In genomic region chr5:66034375-66035195, GRCm38 (mm10) we compare ENCODE assay signal across 17 mouse cellular contexts. TPM values are rescaled to one million over a fixed set of nuclear protein-coding genes. Genes with fewer than 3 reads are reported as not detected.
A peak's percentile ranks its signal among the peaks of the same experiment; 100 is the strongest.
DNase-seq lines count a peak whose midpoint lies in the region; ATAC-seq and TF ChIP-seq lines count a peak whose summit lies in the region.
"Had no signal": no experiment of that assay in that cellular context is flagged by ENCODE, and none has a peak within 500 bp of the region (broad histone marks: within the 10 kb centered on the region; RNA-seq: fewer than 3 reads in every experiment).

No protein-coding gene starts in this region.

- H3K27ac ChIP-seq in embryonic facial prominence, embryonic 10.5 days (replicated peaks), result no peak overlapping the region
- peak overlapping the region; percentile 47; the same call in 1 of the 2 replicates for H3K27ac ChIP-seq in kidney, embryonic 14.5 days (ENCODE audit: low read depth, low read length)
- H3K27ac ChIP-seq in stomach, postnatal 0 days (replicated peaks), result no peak overlapping the region
- H3K27ac ChIP-seq: liver, embryonic 13.5 days had no signal

- no peak overlapping the region for H3K9ac ChIP-seq in kidney, embryonic 14.5 days (ENCODE audit: low read depth, low read length)
- H3K9ac ChIP-seq in stomach, postnatal 0 days (ENCODE audit: low read length), result no peak overlapping the region
- H3K9ac ChIP-seq: liver, embryonic 13.5 days had no signal

- TF ChIP-seq CTCF in stomach, postnatal 0 days (IDR thresholded peaks at IDR 0.05; ENCODE audit: low read depth), result no peak

- H3K4me2 ChIP-seq in kidney, embryonic 14.5 days (replicated peaks; ENCODE audit: low read depth, low read length), result no peak overlapping the region
- no peak overlapping the region for H3K4me2 ChIP-seq in stomach, postnatal 0 days (replicated peaks; ENCODE audit: low read depth)
- H3K4me2 ChIP-seq: liver, embryonic 13.5 days had no signal

- intact Hi-C loops in left cerebral cortex, postnatal 4 days (cut with DNase I), result no loop called here

- 59% methylated on average over 14 of the region's 14 CpGs for WGBS in embryonic facial prominence, embryonic 10.5 days
- WGBS in kidney, embryonic 14.5 days, result 46% methylated on average over 14 of the region's 14 CpGs
- WGBS in stomach, postnatal 0 days, result 41% methylated on average over 14 of the region's 14 CpGs

- H3K27me3 ChIP-seq in embryonic facial prominence, embryonic 10.5 days (replicated peaks; ENCODE audit: low read depth, poor library complexity, severe bottlenecking), result no peaks in the 10 kb centered on the region
- H3K27me3 ChIP-seq in kidney, embryonic 14.5 days (ENCODE audit: control insufficient read depth, insufficient read depth, low read length), result no peaks in the 10 kb centered on the region
- no peaks in the 10 kb centered on the region for H3K27me3 ChIP-seq in stomach, postnatal 0 days (ENCODE audit: control insufficient read depth, insufficient read depth, low read length)
- H3K27me3 ChIP-seq: liver, embryonic 13.5 days had no signal

- H3K4me1 ChIP-seq in embryonic facial prominence, embryonic 10.5 days, result peaks cover 13% of the 10 kb centered on the region; the same call in 1 of the 2 replicates
- H3K4me1 ChIP-seq in kidney, embryonic 14.5 days (ENCODE audit: control insufficient read depth, insufficient read depth, low read length), result peaks cover 10% of the 10 kb centered on the region; the same call in 1 of the 2 replicates
- no peaks in the 10 kb centered on the region; the same call in 1 of the 2 replicates for H3K4me1 ChIP-seq in stomach, postnatal 0 days (replicated peaks; ENCODE audit: control insufficient read depth, insufficient read depth)

- DNase-seq in left cerebral cortex, postnatal 4 days, result peak; percentile 17
- DNase-seq in left cerebral cortex, adult 18-20 months (ENCODE audit: low spot score in 2 of 2), result no peak
- DNase-seq in embryonic facial prominence, embryonic 10.5 days (ENCODE audit: low spot score), result peak; percentile 16
- no peak for DNase-seq in stomach, postnatal 0 days (ENCODE audit: low spot score)
- DNase-seq in cerebellum, adult 11 months, result no peak
- no peak for DNase-seq in liver
- no peak for DNase-seq in cerebellum, adult 8-10 months
- DNase-seq: adrenal gland, postnatal 25 days; heart, adult 18-20 months; heart, postnatal 10 days; liver, embryonic 13.5 days; lung, postnatal 10 days; right cerebral cortex, postnatal 4 days; thymus, postnatal 14 days had no signal

- no peaks in the 10 kb centered on the region for H3K9me3 ChIP-seq in embryonic facial prominence, embryonic 10.5 days
- no peaks in the 10 kb centered on the region for H3K9me3 ChIP-seq in kidney, embryonic 14.5 days (ENCODE audit: control insufficient read depth, low read length)
- no peaks in the 10 kb centered on the region for H3K9me3 ChIP-seq in stomach, postnatal 0 days (ENCODE audit: control insufficient read depth, low read length)
- H3K9me3 ChIP-seq: liver, embryonic 13.5 days had no signal

- peak; percentile 24; the same call in 1 of the 2 replicates for ATAC-seq in kidney, embryonic 14.5 days (ENCODE audit: low FRiP score, low TSS enrichment)
- ATAC-seq in stomach, postnatal 0 days (ENCODE audit: low FRiP score, low TSS enrichment), result peak; percentile 56; the same call in 1 of the 2 replicates
- ATAC-seq: hindbrain, embryonic 16.5 days had no signal

- H3K36me3 ChIP-seq in embryonic facial prominence, embryonic 10.5 days (replicated peaks), result no peaks in the 10 kb centered on the region
- H3K36me3 ChIP-seq in kidney, embryonic 14.5 days (ENCODE audit: control insufficient read depth, insufficient read depth, low read length), result no peaks in the 10 kb centered on the region
- no peaks in the 10 kb centered on the region for H3K36me3 ChIP-seq in stomach, postnatal 0 days (ENCODE audit: control insufficient read depth, insufficient read depth, low read length)

- TF ChIP-seq EP300 in stomach, postnatal 0 days (optimal IDR thresholded peaks at IDR 0.05), result no peak

- H3K4me3 ChIP-seq in embryonic facial prominence, embryonic 10.5 days, result no peak overlapping the region
- H3K4me3 ChIP-seq in kidney, embryonic 14.5 days (ENCODE audit: low read length), result no peak overlapping the region
- no peak overlapping the region for H3K4me3 ChIP-seq in stomach, postnatal 0 days (ENCODE audit: low read depth, low read length)
- H3K4me3 ChIP-seq: liver, embryonic 13.5 days had no signal

RNA-seq across cellular contexts. Expression of gene 9130230L23Rik, which starts 30.5 kb away (rescaled TPM):
- not detected for total RNA-seq in left cerebral cortex, postnatal 4 days (2021)
- total RNA-seq in left cerebral cortex, adult 18-20 months (2021), result not detected
- polyA plus RNA-seq in embryonic facial prominence, embryonic 10.5 days (2016; fragmentation: Nextera tagmentation; extraction: Ambion mirVana), result not detected in 2 replicates
- polyA plus RNA-seq in kidney, embryonic 14.5 days (2014; fragmentation: Nextera tagmentation; extraction: Ambion mirVana), result 0.38 and 0.40 TPM in 2 replicates
- polyA plus RNA-seq in stomach, postnatal 0 days (2015; fragmentation: Nextera tagmentation; extraction: Ambion mirVana), result 4.7 and 4.8 TPM in 2 replicates
- total RNA-seq: heart, adult 18-20 months; heart, postnatal 10 days; left cerebral cortex, postnatal 25 days had no signal
- polyA plus RNA-seq: liver, embryonic 13.5 days had no signal

Comparison
In these comparisons a context has a peak if more than half of its experiments do, and no peak if none do; other contexts are left out.
1. DNase-seq: peak in left cerebral cortex, postnatal 4 days (single experiment) and embryonic facial prominence, embryonic 10.5 days (single experiment); none in left cerebral cortex, adult 18-20 months (0 of 2), stomach, postnatal 0 days (single experiment), cerebellum, adult 11 months (single experiment), liver (single experiment) and cerebellum, adult 8-10 months (single experiment).